9 mouse cellular contexts compared by ENCODE assay signal in the genomic region with DNA sequence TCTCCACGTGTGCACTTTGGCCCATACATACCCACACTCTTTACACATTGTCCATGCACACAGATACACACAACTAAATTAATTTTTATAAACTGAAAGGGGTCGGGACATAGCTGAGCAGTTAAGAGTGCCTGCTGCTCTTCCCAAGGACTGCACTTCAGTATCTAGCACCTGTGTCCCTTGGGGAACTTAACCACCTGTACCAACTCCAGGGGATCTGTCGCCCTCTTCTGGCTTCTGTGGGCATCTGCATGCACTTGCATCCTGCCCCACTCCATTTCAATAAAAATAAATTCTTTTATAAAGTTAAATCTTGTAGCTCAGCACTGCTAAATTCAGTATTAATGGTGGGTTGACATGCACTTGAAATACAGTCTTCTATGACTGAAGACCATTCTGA. TPM values are rescaled to one million over a fixed set of nuclear protein-coding genes. Genes with fewer than 3 reads are reported as not detected.
DNase-seq lines count a peak whose midpoint lies in the region; ATAC-seq and TF ChIP-seq lines count a peak whose summit lies in the region.
"Had no signal": no experiment of that assay in that cellular context is flagged by ENCODE, and none has a peak within 500 bp of the region (broad histone marks: within the 10 kb centered on the region; RNA-seq: fewer than 3 reads in every experiment).

No protein-coding gene starts in this region.

- no peak for TF ChIP-seq POLR2A in cerebellum, adult 2 months (IDR thresholded peaks at IDR 0.05; ENCODE audit: borderline replicate concordance, insufficient read depth, low read length)

- H3K4me3 ChIP-seq in cerebellum, adult 2 months (replicated peaks; ENCODE audit: insufficient read depth, low read depth, low read length) = no peak overlapping the region
- no peak overlapping the region for H3K4me3 ChIP-seq in neural tube, embryonic 11.5 days (ENCODE audit: low read depth, low read length)
- H3K4me3 ChIP-seq in lung, embryonic 14.5 days (ENCODE audit: low read depth, low read length) = no peak overlapping the region
- no peak overlapping the region for H3K4me3 ChIP-seq in midbrain, embryonic 14.5 days (replicated peaks; ENCODE audit: low read depth, low read length)
- H3K4me3 ChIP-seq: megakaryocyte, embryonic 14.5 days had no signal

- TF ChIP-seq CTCF in cerebellum, adult 2 months (IDR thresholded peaks at IDR 0.05; ENCODE audit: borderline replicate concordance, insufficient read depth, low read depth, low read length) = peak; percentile 40; the same call in 1 of the 2 replicates
- TF ChIP-seq CTCF in lung, embryonic 14.5 days (IDR thresholded peaks at IDR 0.05; ENCODE audit: low read depth) = peak; percentile 47

- H3K4me1 ChIP-seq in cerebellum, adult 2 months (ENCODE audit: control insufficient read depth, insufficient read depth, low read length) = no peaks in the 10 kb centered on the region
- H3K4me1 ChIP-seq in neural tube, embryonic 11.5 days (ENCODE audit: control insufficient read depth, insufficient read depth, low read length) = no peaks in the 10 kb centered on the region
- no peaks in the 10 kb centered on the region for H3K4me1 ChIP-seq in lung, embryonic 14.5 days (ENCODE audit: insufficient read depth)
- no peaks in the 10 kb centered on the region for H3K4me1 ChIP-seq in midbrain, embryonic 14.5 days (ENCODE audit: control insufficient read depth, insufficient read depth, low read length)

- no peak for ATAC-seq in neural tube, embryonic 11.5 days (ENCODE audit: insufficient read depth, low FRiP score, low TSS enrichment)
- ATAC-seq in lung, embryonic 14.5 days (ENCODE audit: insufficient read depth) = no peak
- no peak for ATAC-seq in midbrain, embryonic 14.5 days (ENCODE audit: low FRiP score, low TSS enrichment)

- no peak overlapping the region for H3K9ac ChIP-seq in neural tube, embryonic 11.5 days (ENCODE audit: low read length)
- H3K9ac ChIP-seq in lung, embryonic 14.5 days = no peak overlapping the region
- no peak overlapping the region for H3K9ac ChIP-seq in midbrain, embryonic 14.5 days (replicated peaks; ENCODE audit: low read length)

- no peaks in the 10 kb centered on the region for H3K9me3 ChIP-seq in neural tube, embryonic 11.5 days (ENCODE audit: control insufficient read depth, low read length)
- no peaks in the 10 kb centered on the region for H3K9me3 ChIP-seq in lung, embryonic 14.5 days (ENCODE audit: low read depth, low read length)
- no peaks in the 10 kb centered on the region for H3K9me3 ChIP-seq in midbrain, embryonic 14.5 days (ENCODE audit: control insufficient read depth, low read length)
- H3K9me3 ChIP-seq: megakaryocyte, embryonic 14.5 days had no signal

- no peaks in the 10 kb centered on the region for H3K27me3 ChIP-seq in cerebellum, adult 2 months (ENCODE audit: control insufficient read depth, insufficient read depth, low read length)
- no peaks in the 10 kb centered on the region for H3K27me3 ChIP-seq in neural tube, embryonic 11.5 days (ENCODE audit: control insufficient read depth, insufficient read depth, low read length)
- no peaks in the 10 kb centered on the region for H3K27me3 ChIP-seq in lung, embryonic 14.5 days (ENCODE audit: insufficient read depth, low read length)
- no peaks in the 10 kb centered on the region for H3K27me3 ChIP-seq in midbrain, embryonic 14.5 days (ENCODE audit: control insufficient read depth, insufficient read depth, low read length)
- H3K27me3 ChIP-seq: megakaryocyte, embryonic 14.5 days had no signal

- no peak overlapping the region for H3K27ac ChIP-seq in cerebellum, adult 2 months (ENCODE audit: insufficient read depth, low read length)
- no peak overlapping the region for H3K27ac ChIP-seq in neural tube, embryonic 11.5 days (ENCODE audit: low read depth, low read length)
- no peak overlapping the region for H3K27ac ChIP-seq in lung, embryonic 14.5 days (ENCODE audit: low read depth)
- H3K27ac ChIP-seq in midbrain, embryonic 14.5 days (replicated peaks; ENCODE audit: low read depth, low read length) = no peak overlapping the region

- H3K36me3 ChIP-seq in neural tube, embryonic 11.5 days (ENCODE audit: control insufficient read depth, insufficient read depth, low read length) = no peaks in the 10 kb centered on the region
- no peaks in the 10 kb centered on the region for H3K36me3 ChIP-seq in lung, embryonic 14.5 days (ENCODE audit: insufficient read depth)
- H3K36me3 ChIP-seq in midbrain, embryonic 14.5 days (ENCODE audit: control insufficient read depth, insufficient read depth, low read length) = no peaks in the 10 kb centered on the region

- WGBS in cerebellum, adult 2 months = 22% methylated on average over 3 of the region's 3 CpGs
- 35% methylated on average over 3 of the region's 3 CpGs for WGBS in neural tube, embryonic 11.5 days
- 47% methylated on average over 3 of the region's 3 CpGs for WGBS in lung, embryonic 14.5 days
- 42% methylated on average over 3 of the region's 3 CpGs for WGBS in midbrain, embryonic 14.5 days

- no peak overlapping the region for H3K4me2 ChIP-seq in neural tube, embryonic 11.5 days (ENCODE audit: low read depth)
- H3K4me2 ChIP-seq in lung, embryonic 14.5 days = no peak overlapping the region
- no peak overlapping the region for H3K4me2 ChIP-seq in midbrain, embryonic 14.5 days (ENCODE audit: low read length)

- DNase-seq in cerebellum, adult 2 months = no peak
- DNase-seq in cerebellum, adult 11-12 months = no peak
- peak; percentile 13 for DNase-seq in neural tube, embryonic 11.5 days (ENCODE audit: low spot score)
- no peak for DNase-seq in neural tube, embryonic 10.5 days (ENCODE audit: extremely low spot score, low spot score)
- peak; percentile 6 for DNase-seq in lung, embryonic 14.5 days
- peak; percentile 29 for DNase-seq in thymus, postnatal 25 days
- DNase-seq in gastrocnemius, adult 18-20 months (ENCODE audit: low spot score) = no peak
- no peak for DNase-seq in midbrain, embryonic 14.5 days

RNA-seq across cellular contexts. Expression of gene Rps6ka3, which starts 54.6 kb away (rescaled TPM):
- polyA plus RNA-seq in cerebellum, adult 2 months (2012; rRNA removed) = 20.6 and 24.3 TPM in 2 replicates
- 6.5 and 9.3 TPM in 2 replicates for polyA plus RNA-seq in neural tube, embryonic 11.5 days (2014; fragmentation: Nextera tagmentation; extraction: Ambion mirVana)
- polyA plus RNA-seq in lung, embryonic 14.5 days (2014; fragmentation: Nextera tagmentation; extraction: Ambion mirVana) = 6.6 and 6.9 TPM in 2 replicates
- 10 to 100 TPM; 47.9 to 55.1 TPM for total RNA-seq in gastrocnemius, adult 18-20 months (2021)
- polyA plus RNA-seq in midbrain, embryonic 14.5 days (2014; fragmentation: Nextera tagmentation; extraction: Ambion mirVana) = 6.7 and 7.5 TPM in 2 replicates

Comparison
In these comparisons a context has a peak if more than half of its experiments do, and no peak if none do; other contexts are left out.
1. DNase-seq: peak in neural tube, embryonic 11.5 days (single experiment), lung, embryonic 14.5 days (single experiment) and thymus, postnatal 25 days (single experiment); none in cerebellum, adult 2 months (0 of 2), cerebellum, adult 11-12 months (single experiment), neural tube, embryonic 10.5 days (single experiment), gastrocnemius, adult 18-20 months (single experiment) and midbrain, embryonic 14.5 days (single experiment).